Mouse (Mus musculus): ENCODE measurements at regions not wholly inside any gene's neighbourhood (a gene's known extent, or its start where the extent isn't known, plus 50 kb on each side); places are given as distances from the start of the nearest gene placed in this dataset.
"Not testable (repeated sequence)": the region's sequence is repeated elsewhere in the genome, so short reads cannot be mapped to it uniquely, and the experiment has no call there.

DNA sequence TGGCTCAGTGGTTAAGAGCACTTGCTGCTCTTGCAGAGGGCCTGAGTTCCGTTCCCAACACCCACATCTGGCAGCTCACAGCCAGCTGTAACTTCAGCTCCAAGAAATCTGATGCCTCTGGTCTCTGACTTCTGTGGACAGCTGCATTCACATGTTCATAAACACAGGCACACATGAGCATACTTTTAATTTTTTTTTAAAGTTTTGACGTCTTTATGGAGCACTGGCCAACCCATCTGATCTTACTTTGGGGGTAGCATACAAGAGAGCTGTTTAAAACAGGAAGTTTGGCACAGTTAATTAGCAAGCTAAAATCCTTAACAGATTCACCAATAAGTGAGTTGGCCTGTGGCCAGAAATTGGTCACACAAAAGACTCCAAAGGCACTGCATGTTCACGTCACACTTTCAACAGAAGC, 81.2 kb upstream of the Atl2 start:
- DNase-seq (ENCODE audit: low spot score), result no peak

DNA sequence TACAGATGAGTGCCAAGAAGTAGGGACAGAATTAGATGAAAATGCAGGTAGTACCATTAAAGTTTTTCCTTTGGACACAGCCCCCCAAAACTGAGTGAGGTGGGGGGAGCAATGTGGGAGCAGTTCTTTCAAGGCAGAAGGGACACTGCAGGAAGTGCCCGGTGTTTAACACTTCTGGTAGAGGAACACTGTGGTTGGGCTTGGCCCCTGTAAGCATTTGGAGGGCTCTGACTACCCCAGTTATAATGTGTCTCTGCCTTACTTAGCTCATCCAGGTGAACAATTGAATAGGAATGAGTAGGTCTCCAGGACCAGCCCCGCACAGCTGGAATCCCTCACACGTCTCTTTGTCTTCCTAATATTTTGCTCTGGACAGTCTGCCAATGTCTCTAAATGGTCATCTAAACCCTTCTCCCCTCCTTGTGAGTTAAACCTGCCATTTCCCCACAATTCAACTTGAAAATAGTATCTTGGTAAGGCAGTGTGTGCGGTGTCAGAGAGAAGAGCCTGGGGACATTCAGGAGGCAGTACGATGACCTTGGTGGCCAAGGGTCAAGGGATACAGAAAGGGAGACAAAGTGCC, 80.7 kb upstream of the Atl2 start:
- no peak for DNase-seq (ENCODE audit: low spot score)

GRCm38 (mm10) chr17:79975997-79976443, 80.1 kb upstream of the Atl2 start:
- DNase-seq (ENCODE audit: low spot score), result peak; percentile 54

GRCm38 (mm10) chr17:79975150-79975757, 79.3 kb upstream of the Atl2 start:
- not testable (repeated sequence) for DNase-seq (ENCODE audit: low spot score)

DNA sequence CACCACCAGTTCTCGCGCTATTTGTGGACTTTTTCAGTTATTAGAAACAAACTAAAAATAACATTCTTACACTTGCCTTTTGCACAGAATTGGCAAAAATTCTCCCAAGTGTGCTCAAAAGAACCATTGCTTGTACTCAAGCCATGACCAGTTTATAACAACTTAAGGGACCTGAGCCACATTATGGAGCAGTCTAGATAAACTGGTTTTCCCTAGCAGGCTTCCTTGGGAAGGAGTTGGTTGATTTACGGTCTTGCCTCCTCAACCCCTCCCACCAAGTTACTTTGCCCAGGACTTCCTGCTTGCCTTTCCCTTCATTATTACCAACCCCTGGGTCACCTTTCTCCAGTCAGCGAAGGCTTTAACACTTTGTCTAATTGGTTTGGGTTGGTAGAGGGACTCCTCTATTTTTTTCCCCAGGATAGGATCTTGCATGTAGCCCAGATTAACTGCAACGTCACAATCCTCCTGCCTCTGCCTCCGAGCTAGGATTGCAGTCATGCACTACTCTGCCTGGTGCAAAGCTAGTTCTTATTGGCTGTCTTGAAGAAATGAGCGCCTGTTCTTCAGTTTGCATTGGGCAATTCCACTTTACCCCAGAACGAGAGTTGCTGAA, 75.9 kb upstream of the Atl2 start:
- DNase-seq (ENCODE audit: low spot score), result no peak

GRCm38 (mm10) chr17:79969500-79969972, 73.6 kb upstream of the Atl2 start:
- DNase-seq (ENCODE audit: low spot score), result no peak

DNA sequence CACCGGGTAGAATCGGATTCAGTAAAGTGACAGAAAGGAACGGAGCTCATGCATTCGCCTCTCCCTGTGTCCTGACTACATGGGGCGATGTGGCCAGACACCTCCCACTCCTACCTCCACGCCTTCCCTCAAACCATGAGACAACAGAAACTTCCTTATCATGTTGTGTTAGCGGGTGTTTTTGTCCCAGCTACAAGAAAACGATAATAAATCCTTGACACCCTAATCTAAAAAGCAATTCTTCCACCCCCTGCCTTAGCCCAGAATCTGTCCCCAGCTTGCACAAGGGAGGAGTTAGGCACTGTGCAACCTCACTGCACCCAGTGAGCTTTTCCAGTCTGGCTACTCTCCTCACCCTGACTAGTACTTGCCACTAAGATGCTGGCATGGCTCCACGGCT, 72.9 kb upstream of the Atl2 start:
- DNase-seq (ENCODE audit: low spot score), result no peak

GRCm38 (mm10) chr17:79966981-79967380, 71.1 kb upstream of the Atl2 start:
- no peak for DNase-seq (ENCODE audit: low spot score)

DNA sequence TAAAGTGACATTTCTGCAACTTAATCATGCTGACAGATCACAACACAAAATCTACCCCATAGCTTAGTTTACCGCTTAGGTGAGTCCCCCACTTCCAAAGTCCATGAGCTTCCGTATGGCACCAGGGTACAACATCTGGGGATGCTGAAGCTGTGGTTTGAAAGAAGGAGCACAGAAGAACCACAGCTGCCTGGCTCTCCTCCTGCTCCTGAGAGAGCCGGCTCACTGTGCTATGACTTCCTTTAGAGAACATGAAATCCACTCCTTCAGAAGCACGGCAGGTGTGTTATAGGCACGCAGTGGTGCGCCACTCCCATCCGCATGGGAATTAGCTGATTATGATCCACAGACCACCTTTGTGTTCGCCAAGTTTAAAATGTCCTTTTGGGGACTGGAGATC, 69.7 kb upstream of the Atl2 start:
- no peak for DNase-seq (ENCODE audit: low spot score)

DNA sequence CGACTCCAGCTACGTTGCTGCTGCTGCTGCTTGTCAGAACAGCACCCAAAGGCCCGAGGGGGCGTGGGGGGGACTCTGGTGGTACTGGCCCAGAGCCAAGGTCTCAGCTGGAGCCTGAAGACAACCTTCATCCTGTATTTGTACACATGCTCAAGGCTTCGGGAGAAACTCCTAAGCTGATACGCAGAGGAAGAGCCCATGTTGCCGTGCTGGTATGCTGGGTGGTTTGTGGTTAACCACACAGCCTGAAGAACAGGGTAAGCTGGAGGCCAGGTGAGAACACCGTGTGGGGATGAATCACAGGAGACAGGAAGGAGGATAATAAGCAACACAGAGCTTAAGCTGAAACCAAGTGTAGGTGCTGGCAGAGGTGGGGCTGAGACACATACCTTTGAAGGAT, 68.9 kb upstream of the Atl2 start:
- DNase-seq (ENCODE audit: low spot score), result no peak

DNA sequence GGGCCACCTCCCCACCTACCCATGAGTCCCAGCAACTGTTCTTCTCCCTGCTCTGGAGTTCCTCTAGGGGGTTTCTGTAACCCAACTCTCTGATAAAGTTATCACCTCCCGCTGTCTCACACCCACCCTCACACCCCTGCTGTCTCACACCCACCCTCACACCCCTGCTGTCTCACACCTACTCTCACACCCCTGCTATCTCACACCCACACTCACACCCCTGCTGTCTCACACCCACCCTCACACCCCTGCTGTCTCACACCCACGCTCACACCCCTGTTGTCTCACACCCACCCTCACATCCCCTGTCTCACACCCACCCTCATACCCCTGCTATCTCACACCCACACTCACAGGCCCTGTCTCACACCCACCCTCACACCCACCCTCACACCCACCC, 67.4 kb upstream of the Atl2 start:
- DNase-seq (ENCODE audit: low spot score), result no peak

- no peak for DNase-seq (ENCODE audit: low spot score)
These were observed 65.5 kb upstream of the Atl2 start for GRCm38 (mm10) chr17:79961391-79961790.

- no peak for DNase-seq (ENCODE audit: low spot score)
These were observed 64.8 kb upstream of the Atl2 start for GRCm38 (mm10) chr17:79960688-79961087.

- no peak for DNase-seq (ENCODE audit: low spot score)
These were observed 59.3 kb upstream of the Atl2 start for GRCm38 (mm10) chr17:79955267-79955666.

- no peak for DNase-seq (ENCODE audit: low spot score)
These were observed 58.8 kb upstream of the Atl2 start for GRCm38 (mm10) chr17:79954624-79955244.

DNA sequence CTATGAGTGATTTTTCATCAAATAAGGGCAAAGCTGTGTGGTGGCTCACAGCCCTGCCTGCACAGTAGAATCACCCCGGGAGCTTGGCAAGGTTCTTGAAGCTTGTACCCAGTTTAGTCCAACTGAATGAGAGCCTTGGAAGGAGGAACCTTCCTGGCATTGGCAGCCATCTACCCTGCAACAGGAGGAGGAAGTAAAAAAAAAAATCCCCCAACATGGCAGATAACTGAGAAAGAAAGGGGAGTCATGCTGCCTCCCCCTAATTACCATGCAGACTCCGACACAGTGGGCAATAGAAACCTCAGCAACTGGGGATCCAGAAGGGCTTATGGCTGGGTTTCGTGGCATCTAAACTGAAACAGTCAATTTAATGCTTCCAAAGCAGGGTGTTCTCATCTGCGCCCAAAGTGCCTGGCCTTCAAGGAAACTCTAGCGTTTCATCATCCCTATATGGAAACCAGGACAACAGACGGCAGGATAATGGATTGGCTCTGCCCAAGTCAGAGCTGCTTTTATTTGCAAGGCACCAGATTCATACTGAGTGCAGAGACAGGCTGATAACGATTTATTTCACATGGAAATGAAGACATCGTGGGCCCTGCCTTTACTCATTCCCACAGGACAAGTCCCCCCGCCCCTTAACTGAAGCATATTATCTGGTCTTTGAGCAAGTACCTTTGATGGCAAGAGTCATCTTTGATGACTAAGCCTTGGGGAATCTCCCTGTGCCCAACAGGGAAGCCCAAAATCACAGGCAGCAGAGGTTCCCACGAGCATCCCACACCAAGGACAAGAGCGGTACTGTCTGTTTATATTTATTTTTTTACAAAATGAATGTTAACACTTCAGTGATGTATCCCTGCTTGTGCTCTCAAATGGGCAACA, 52.9 kb upstream of the Atl2 start:
- DNase-seq (ENCODE audit: low spot score), result no peak
